Mouse (Mus musculus) CD4-positive, CD25-positive, alpha-beta regulatory T cell, adult 4 months (primary cell): ENCODE results near the gene Rab3il1. TPM values are rescaled to one million over a fixed set of nuclear protein-coding genes. Genes with fewer than 3 reads are reported as not detected.

Source experiments
- ATAC-seq: one replicate; pipeline ENCODE4 v1.8.0; 2017
- polyA plus RNA-seq, 2 experiments: library from polyadenylated mRNA; unstranded; fragments of 100-300 nt; shearing (Covaris generic); gene quantifications; one replicate each; pipeline ENCODE4 v1.2.1; 2017

Gene Rab3il1
- polyA plus RNA-seq, 2 experiments from 2014 or later: not detected

GRCm38 (mm10) chr19:9982852-9983542 lies 18.5 kb upstream of the Rab3il1 start:
- ATAC-seq: peak; percentile 44

GRCm38 (mm10) chr19:9984111-9985055 lies 17.1 kb upstream of the Rab3il1 start:
- ATAC-seq: no peak

- no peak for ATAC-seq
Measured at GRCm38 (mm10) chr19:9985190-9985899, 16.1 kb upstream of the Rab3il1 start.

- no peak for ATAC-seq
Measured at GRCm38 (mm10) chr19:9985900-9986421, 15.5 kb upstream of the Rab3il1 start.

GRCm38 (mm10) chr19:9987192-9987591 lies 14.3 kb upstream of the Rab3il1 start:
- no peak for ATAC-seq

- no peak for ATAC-seq
Measured at GRCm38 (mm10) chr19:9987593-9987992, 13.9 kb upstream of the Rab3il1 start.

GRCm38 (mm10) chr19:9989171-9989883 lies 12.1 kb upstream of the Rab3il1 start:
- peak; percentile 51 for ATAC-seq

- ATAC-seq: no peak
Measured at GRCm38 (mm10) chr19:9989884-9990256, 11.6 kb upstream of the Rab3il1 start.

- peak; percentile 70 for ATAC-seq
Measured at GRCm38 (mm10) chr19:9991304-9991703, 10.2 kb upstream of the Rab3il1 start.

GRCm38 (mm10) chr19:9992011-9992958 lies 9.2 kb upstream of the Rab3il1 start:
- ATAC-seq: no peak

GRCm38 (mm10) chr19:9993036-9993656 lies 8.3 kb upstream of the Rab3il1 start:
- peak; percentile 72 for ATAC-seq

- no peak for ATAC-seq
Measured at GRCm38 (mm10) chr19:9997204-9998062, 4.0 kb upstream of the Rab3il1 start.

GRCm38 (mm10) chr19:9998063-9998416 lies 3.4 kb upstream of the Rab3il1 start:
- ATAC-seq: no peak

GRCm38 (mm10) chr19:9998736-9999486 lies 2.6 kb upstream of the Rab3il1 start:
- ATAC-seq: no peak

GRCm38 (mm10) chr19:10000330-10000729 lies 1.1 kb upstream of the Rab3il1 start:
- no peak for ATAC-seq

GRCm38 (mm10) chr19:10003696-10004095 lies 2.2 kb downstream of the Rab3il1 start:
- ATAC-seq: no peak

GRCm38 (mm10) chr19:10011408-10011807 lies 9.9 kb downstream of the Rab3il1 start:
- no peak for ATAC-seq

GRCm38 (mm10) chr19:10012827-10013278 lies 11.4 kb downstream of the Rab3il1 start:
- no peak for ATAC-seq

- ATAC-seq: no peak
Measured at GRCm38 (mm10) chr19:10013348-10013747, 11.9 kb downstream of the Rab3il1 start.
